Mouse (Mus musculus) WW6 (cell line): Measurements from ENCODE around the gene Allc.

ENCODE experiments used
- DNase-seq: peaks from one replicate; pipeline ENCODE4 v3.0.0-alpha.2; 2013; ENCODE audit warnings: low read depth, low spot score

The Allc gene

DNA sequence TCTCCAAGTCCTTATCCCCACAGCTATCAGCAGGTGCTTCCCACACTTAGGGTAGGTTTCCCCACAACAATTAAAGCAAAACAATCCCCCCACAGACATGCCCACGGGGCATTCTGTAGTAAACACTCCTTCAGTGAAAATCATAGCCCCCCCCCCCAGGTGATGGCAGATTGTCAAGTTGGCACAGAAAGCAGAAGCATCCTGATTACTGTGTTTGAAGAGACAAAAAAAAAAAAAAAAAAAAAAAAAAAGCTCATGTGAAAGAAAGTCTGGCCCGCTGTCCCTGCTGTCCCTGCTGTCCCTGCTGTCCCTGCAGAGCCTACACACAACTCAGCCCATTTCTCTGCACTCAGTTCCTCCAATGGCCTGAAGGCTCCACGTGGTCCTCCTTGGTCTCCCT lies 1.7 kb upstream of the Allc start:
- no peak for DNase-seq

GRCm38 (mm10) chr12:28579132-28579531 lies 3.2 kb downstream of the Allc start:
- peak; percentile 33 for DNase-seq

- no peak for DNase-seq
Measured at GRCm38 (mm10) chr12:28578147-28578546, 4.2 kb downstream of the Allc start.

- no peak for DNase-seq
Measured at GRCm38 (mm10) chr12:28575366-28576070, 6.8 kb downstream of the Allc start.

GRCm38 (mm10) chr12:28572241-28572640 lies 10.1 kb downstream of the Allc start:
- DNase-seq: no peak

- no peak for DNase-seq
Measured at GRCm38 (mm10) chr12:28552299-28552698, 30.0 kb downstream of the Allc start, which contains the start of gene Dcdc2c. Dcdc2c (minus strand) TSS chr12:28552399.

DNA sequence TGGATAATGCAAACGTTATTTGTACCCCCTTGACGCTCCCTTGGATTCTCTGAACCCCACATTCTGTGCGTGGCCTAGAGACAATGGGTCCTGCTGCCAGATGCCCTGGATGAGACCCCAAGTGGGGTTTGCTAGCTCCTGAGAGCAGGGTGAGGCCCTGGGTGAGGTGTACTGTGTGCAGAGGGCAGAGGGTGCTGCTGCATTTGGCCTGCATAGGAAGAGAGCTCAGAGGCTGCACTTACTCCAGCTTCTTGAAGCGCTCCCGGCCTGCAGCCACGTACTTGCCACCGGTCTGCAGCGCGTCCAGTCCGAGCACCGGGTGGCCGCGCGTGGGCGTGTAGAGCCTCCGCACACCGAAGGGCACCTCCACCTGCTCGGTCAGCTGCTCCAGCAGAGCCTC lies 30.5 kb downstream of the Allc start:
- no peak for DNase-seq

DNA sequence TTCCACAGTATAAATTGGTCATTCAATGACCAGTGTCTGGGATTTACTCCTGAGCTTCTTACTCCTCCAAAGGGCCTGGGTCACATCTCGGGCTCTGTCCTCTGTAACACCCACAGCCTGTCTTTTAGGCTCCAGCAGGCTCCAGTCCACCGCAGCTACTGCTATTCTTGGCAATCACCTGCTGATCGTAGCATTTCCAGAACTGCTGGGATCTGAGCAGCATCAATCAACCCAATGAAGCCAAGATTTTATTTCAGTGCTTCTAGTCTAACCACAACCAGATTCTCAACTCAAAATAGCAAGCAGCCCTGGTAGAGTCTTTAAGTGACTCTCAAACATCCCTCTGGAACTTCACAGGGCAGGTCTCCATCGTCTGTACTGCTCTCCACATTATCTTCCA lies 33.4 kb downstream of the Allc start:
- no peak for DNase-seq

- no peak for DNase-seq
Measured at GRCm38 (mm10) chr12:28514264-28514775, 68.0 kb downstream of the Allc start.

- no peak for DNase-seq
Measured at GRCm38 (mm10) chr12:28509699-28510280, 72.5 kb downstream of the Allc start.
